Mouse (Mus musculus) spleen, adult 2 months (tissue): Measurements from ENCODE around the gene Cacul1. TPM values are rescaled to one million over a fixed set of nuclear protein-coding genes. Genes with fewer than 3 reads are reported as not detected.

Experiments used
- DNase-seq, 2 experiments: peaks; one replicate each; pipeline versions ENCODE4 v3.0.0 to v3.0.0-alpha.2; 2012 to 2021; ENCODE audit warnings: low spot score in 2 of 2, low read depth in 1 of 2
- H3K27ac ChIP-seq: fragments of 200-500 bp; 2 replicates; pipeline ENCODE4 v1.5.1; 2012; ENCODE audit warnings: low read length, inconsistent platforms; ENCODE audit not compliant: insufficient read depth
- H3K27me3 ChIP-seq: fragments of 200-500 bp; 2 replicates; pipeline ENCODE4 v1.6.1; 2012; ENCODE audit warnings: mild to moderate bottlenecking, moderate library complexity, low read length, inconsistent platforms; ENCODE audit not compliant: control insufficient read depth, insufficient read depth
- H3K36me3 ChIP-seq: fragments of 200-500 bp; 2 replicates; pipeline ENCODE4 v1.6.1; 2012; ENCODE audit warnings: mild to moderate bottlenecking, low read length, inconsistent platforms; ENCODE audit not compliant: control insufficient read depth, insufficient read depth
- H3K4me1 ChIP-seq: fragments of 200-500 bp; 2 replicates; pipeline ENCODE4 v1.6.1; 2011; ENCODE audit warnings: inconsistent platforms; ENCODE audit not compliant: control insufficient read depth, insufficient read depth, insufficient read length
- H3K4me3 ChIP-seq: fragments of 200-500 bp; 2 replicates; pipeline ENCODE4 v1.5.1; 2011; ENCODE audit warnings: mild to moderate bottlenecking, inconsistent platforms; ENCODE audit not compliant: insufficient read depth, insufficient read length; ENCODE audit errors: extremely low read depth
- CTCF ChIP-seq: fragments of 200-500 bp; IDR thresholded peaks from 2 replicates; pipeline ENCODE4 v1.5.1; 2011; ENCODE audit warnings: mild to moderate bottlenecking, inconsistent platforms; ENCODE audit not compliant: insufficient read depth, insufficient read length, insufficient replicate concordance; ENCODE audit errors: extremely low read depth
- POLR2A ChIP-seq: fragments of 200-500 bp; IDR thresholded peaks from 2 replicates; pipeline ENCODE4 v1.6.1; 2011; ENCODE audit warnings: low read depth, low read length, inconsistent platforms
- WGBS: fragments of 180-500 bp; shearing (Covaris S2); methylation state at CpG from one replicate; pipeline ENCODE4 v1.1.7; 2018; 5-methylcytosine and 5-hydroxymethylcytosine counted together
- polyA plus RNA-seq: library from polyadenylated mRNA; depleted of rRNA; stranded (reverse); fragments of >200 nt; gene quantifications from 2 replicates; pipeline ENCODE4 v1.2.3, GENCODE M21; 2012

Cacul1 gene
- polyA plus RNA-seq, 1 experiment, result 7.9 TPM

DNA sequence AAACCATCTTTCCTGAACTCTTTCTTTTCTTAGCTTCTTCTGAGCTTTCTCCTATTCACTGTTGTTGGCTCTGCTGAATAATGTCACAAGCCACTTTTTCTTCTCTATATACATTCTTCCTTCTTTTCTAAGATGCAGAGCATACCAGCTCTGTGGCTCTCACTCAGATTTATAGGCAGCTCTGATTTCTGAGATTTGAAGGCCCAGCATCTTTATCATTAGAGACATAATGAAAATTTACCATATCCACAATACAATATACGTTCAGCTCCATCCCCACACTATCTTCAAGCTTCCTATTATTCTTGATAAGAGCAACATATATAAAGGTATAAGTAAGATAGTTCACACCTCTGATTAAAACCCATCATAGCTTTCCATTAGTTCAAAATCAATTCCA is 50.7 kb downstream of the Cacul1 start:
- no peak overlapping the region for H3K4me3 ChIP-seq

DNA sequence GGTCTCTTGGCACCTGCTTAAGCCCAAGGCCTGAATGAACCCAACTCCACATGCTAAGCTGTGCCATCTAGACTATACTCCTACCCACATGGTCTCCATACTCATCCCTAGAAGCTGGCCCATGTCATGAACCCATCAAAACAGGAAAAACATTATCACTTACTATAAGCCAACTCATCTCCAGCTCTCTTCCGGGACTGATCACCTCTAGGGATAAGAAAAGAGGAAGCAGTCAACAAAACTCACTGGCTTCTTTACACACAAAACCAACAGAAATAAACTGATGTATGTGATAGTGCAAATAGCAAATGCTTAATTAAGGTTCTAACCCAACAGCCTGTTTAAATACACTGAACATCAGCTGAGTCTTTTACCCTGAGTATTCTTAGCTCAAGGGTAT is 51.5 kb downstream of the Cacul1 start:
- no peaks in the 10 kb centered on the region for H3K27me3 ChIP-seq
- H3K27ac ChIP-seq, result no peak overlapping the region
- no peak for DNase-seq
- H3K4me3 ChIP-seq, result no peak overlapping the region
- peaks cover 13% of the 10 kb centered on the region for H3K36me3 ChIP-seq
- TF ChIP-seq CTCF (no peak), POLR2A (no peak)
- H3K4me1 ChIP-seq, result no peaks in the 10 kb centered on the region
- 63% methylated on average over 1 of the region's 1 CpGs for WGBS

More for the DNA sequence above, 50.7 kb downstream of the Cacul1 start:
- H3K27ac ChIP-seq, result no peak overlapping the region
- no peak for TF ChIP-seq POLR2A
- no peak for TF ChIP-seq CTCF
- DNase-seq, result no peak
- 96% methylated on average over 1 of the region's 1 CpGs for WGBS
- H3K4me1 ChIP-seq, result no peaks in the 10 kb centered on the region
- H3K27me3 ChIP-seq, result no peaks in the 10 kb centered on the region
- peaks cover 16% of the 10 kb centered on the region for H3K36me3 ChIP-seq

DNA sequence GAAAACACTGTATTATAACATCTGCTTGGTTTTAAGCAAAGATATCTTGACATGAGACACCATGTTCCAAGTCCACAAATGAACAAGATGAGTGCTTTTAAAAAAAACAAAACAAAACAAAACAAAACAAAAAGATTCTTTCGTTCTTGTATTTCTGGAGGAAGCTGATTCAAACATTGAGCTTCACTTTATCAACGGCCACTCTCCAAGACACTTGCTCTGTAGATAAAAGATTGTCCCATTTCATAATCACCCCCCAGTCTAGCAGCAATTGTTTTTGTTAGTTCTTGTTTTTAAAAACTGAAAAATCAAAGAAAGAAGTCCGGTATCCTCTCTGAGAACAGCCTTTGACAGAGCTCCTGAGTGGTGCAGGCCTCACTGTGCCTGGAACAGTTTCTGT is 52.2 kb downstream of the Cacul1 start:
- H3K4me3 ChIP-seq, result no peak overlapping the region
- H3K36me3 ChIP-seq, result peaks cover 10% of the 10 kb centered on the region
- TF ChIP-seq POLR2A (no peak), CTCF (no peak)
- DNase-seq, result no peak
- H3K27ac ChIP-seq, result no peak overlapping the region
- 92% methylated on average over 3 of the region's 3 CpGs for WGBS
- H3K27me3 ChIP-seq, result no peaks in the 10 kb centered on the region
- no peaks in the 10 kb centered on the region for H3K4me1 ChIP-seq

GRCm38 (mm10) chr19:60526876-60527275 is 53.9 kb downstream of the Cacul1 start:
- WGBS, result 88% methylated on average over 4 of the region's 4 CpGs
- H3K4me1 ChIP-seq, result no peaks in the 10 kb centered on the region
- H3K4me3 ChIP-seq, result no peak overlapping the region
- H3K36me3 ChIP-seq, result peaks cover 7% of the 10 kb centered on the region
- H3K27ac ChIP-seq, result no peak overlapping the region
- no peak for DNase-seq
- H3K27me3 ChIP-seq, result no peaks in the 10 kb centered on the region
- no peak for TF ChIP-seq CTCF
- no peak for TF ChIP-seq POLR2A

DNA sequence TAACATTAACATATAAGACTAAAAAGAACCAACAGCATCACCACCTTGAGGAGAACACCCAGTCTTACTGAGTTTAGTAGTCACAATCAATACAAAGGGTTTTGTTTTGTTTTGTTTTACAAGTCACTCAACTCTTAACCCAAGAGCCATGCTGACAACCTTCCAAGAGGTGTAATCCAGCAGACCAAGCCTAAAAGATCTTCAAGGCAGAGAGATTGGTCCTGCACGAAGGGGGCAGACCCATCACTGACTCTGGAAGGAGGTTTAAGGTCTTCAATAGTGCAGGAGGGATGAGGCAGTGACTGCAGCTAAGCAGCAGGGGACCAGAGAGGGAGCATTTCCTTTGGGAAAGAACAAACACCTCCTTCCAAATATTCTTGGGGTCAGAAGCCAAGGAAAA is 55.7 kb downstream of the Cacul1 start:
- peaks cover 4% of the 10 kb centered on the region for H3K36me3 ChIP-seq
- WGBS, result 81% methylated on average over 1 of the region's 1 CpGs
- no peak overlapping the region for H3K27ac ChIP-seq
- no peak for DNase-seq
- TF ChIP-seq POLR2A, result no peak
- no peak for TF ChIP-seq CTCF
- no peaks in the 10 kb centered on the region for H3K27me3 ChIP-seq
- H3K4me3 ChIP-seq, result no peak overlapping the region
- H3K4me1 ChIP-seq, result peaks cover 2% of the 10 kb centered on the region; the same call in 1 of the 2 replicates

GRCm38 (mm10) chr19:60524678-60525077 is 56.1 kb downstream of the Cacul1 start:
- Histone ChIP-seq H3K27ac (no peak overlapping the region), H3K27me3 (no peaks in the 10 kb centered on the region), H3K4me3 (no peak overlapping the region), H3K4me1 (peaks cover 2% of the 10 kb centered on the region; the same call in 1 of the 2 replicates), H3K36me3 (peaks cover 4% of the 10 kb centered on the region)
- 94% methylated on average over 3 of the region's 3 CpGs for WGBS
- DNase-seq, result no peak
- no peak for TF ChIP-seq POLR2A
- no peak for TF ChIP-seq CTCF

- Histone ChIP-seq H3K4me3 (no peak overlapping the region), H3K27ac (no peak overlapping the region), H3K4me1 (peaks cover 2% of the 10 kb centered on the region; the same call in 1 of the 2 replicates), H3K27me3 (no peaks in the 10 kb centered on the region), H3K36me3 (no peaks in the 10 kb centered on the region)
- peak in 1 of 2 experiments; percentile 11 for DNase-seq
- TF ChIP-seq POLR2A (no peak), CTCF (no peak)
- whole genome bisulfite sequencing, result 45% methylated on average over 3 of the region's 3 CpGs
These were observed 60.7 kb downstream of the Cacul1 start for GRCm38 (mm10) chr19:60520131-60520530.

- Histone ChIP-seq H3K27ac (no peak overlapping the region), H3K27me3 (no peaks in the 10 kb centered on the region), H3K36me3 (no peaks in the 10 kb centered on the region), H3K4me3 (no peak overlapping the region), H3K4me1 (no peaks in the 10 kb centered on the region; the same call in 1 of the 2 replicates)
- DNase-seq, result no peak
- TF ChIP-seq CTCF, result no peak
- no peak for TF ChIP-seq POLR2A
- 71% methylated on average over 2 of the region's 2 CpGs for WGBS
These were observed 65.8 kb downstream of the Cacul1 start for GRCm38 (mm10) chr19:60515064-60515463.
